Mouse (Mus musculus): Measurements from ENCODE around the gene Nkpd1. TPM values are rescaled to one million over a fixed set of nuclear protein-coding genes. Genes with fewer than 3 reads are reported as not detected.

Gene Nkpd1
- total RNA-seq, 2 experiments from 2014 or later = 0.17 TPM; not detected in 1

DNA sequence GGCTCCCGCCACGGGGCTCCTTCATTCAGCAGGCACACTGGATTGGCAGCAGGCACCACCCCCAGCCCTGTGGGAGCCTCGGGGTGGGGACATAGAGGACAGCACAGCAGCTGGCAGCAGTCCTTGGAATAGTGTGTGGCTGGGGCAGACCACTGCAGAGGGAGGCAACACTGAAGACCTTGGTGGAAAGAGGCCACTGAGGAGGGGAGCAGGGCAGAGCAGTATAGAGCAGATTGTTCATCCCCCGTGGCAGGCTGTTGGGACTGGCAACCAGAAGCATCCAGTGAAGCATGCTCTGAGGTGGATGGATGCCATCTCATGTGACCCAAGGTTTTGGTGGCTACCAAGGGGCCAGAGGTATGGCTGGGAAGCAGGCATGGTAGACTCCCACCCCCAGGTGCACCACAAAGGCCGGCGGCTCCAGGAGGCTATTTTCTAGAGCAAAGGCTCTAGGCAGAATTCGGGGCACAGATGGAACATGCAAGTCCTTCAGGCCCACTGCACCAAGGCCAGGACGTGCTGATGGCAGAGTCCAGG is 24.6 kb downstream of the Nkpd1 start:
- no peak for DNase-seq (ENCODE audit: low spot score in 2 of 2)

DNA sequence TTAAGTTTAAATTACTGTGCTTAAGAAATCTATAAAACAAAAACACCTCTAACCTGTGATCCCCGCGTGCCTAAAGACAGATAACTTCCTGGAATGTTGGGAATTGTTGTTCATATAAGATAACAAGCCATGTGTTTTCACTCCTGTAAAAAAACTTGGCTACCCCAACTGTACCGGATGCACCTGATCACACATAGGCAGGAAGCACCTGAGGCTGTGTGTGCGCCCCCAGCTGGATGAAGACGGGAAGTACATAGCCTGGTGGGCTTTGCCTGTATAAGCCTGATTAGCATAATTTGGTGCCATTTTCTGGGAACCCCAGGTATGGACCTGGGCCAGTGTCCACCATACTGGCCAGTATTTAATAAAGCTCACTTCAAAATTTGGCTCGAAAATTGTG is 25.9 kb downstream of the Nkpd1 start:
- DNase-seq (ENCODE audit: low spot score in 2 of 2) = no peak

DNA sequence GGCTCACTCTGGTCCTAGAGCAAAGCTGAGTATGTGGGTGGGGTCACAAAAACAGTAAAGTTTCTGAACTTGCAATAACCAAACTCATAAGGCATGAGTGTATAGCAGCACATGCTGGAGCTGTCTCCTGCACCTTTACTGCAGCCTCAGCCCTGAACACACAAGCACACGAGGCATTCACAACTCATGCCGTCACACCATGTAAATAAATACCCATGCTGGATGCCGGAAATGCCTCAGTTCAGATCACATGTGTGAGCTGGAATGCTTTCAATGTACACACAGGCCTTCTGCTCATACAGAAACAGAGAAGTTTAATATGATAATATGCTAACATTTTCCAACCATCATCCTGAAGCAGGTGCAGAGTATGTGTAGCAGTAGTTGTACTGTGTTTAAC is 28.4 kb downstream of the Nkpd1 start:
- no peak for DNase-seq (ENCODE audit: low spot score in 2 of 2)

DNA sequence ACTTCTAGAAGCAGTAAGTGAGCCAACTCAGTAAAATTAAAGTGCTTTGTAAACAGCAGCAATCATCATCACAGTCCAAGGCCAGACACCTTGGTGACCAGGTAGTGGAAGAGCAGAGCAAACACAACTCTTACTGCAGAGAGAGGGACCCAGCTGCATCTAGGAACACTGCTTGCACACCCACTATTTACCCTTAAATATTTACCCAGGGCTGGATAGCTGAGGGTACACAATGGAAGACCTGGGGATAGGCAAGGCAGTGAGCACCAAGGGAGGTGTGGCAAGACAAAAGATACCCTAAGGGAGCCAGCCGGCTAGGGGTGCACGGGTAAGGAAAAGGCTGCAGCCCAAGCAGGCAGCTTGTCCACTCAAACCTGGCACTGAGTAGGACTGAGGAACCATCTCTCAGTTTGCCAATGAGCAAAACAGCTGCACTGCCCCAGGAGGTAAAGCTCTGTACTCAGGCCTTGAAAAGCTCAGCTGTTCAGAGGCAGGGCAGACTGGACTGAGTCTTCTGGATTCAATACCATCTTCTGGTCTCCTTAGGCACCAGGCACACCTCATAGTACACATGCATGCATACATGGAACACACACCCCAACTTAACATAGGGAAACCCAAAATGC is 29.8 kb downstream of the Nkpd1 start:
- DNase-seq (ENCODE audit: low spot score in 2 of 2) = no peak

DNA sequence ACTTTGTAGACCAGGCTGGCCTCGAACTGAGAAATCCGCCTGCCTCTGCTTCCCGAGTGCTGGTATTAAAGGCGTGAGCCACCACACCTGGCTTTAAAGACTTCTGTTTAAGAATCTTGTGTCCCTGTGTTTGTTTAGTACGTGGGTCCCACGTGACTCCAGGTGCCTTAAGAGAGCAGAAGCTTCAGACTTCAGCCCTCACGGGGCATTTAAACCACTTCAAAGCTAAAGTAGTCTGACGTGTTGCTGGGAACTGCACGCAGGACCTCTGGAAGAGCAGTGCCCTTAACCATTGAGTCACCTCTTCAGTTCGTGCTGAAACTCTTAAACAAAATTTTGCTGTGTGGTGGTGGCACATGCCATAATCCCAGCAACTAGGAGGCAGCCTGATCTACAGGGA is 31.8 kb downstream of the Nkpd1 start:
- no peak for DNase-seq (ENCODE audit: low spot score in 2 of 2)

DNA sequence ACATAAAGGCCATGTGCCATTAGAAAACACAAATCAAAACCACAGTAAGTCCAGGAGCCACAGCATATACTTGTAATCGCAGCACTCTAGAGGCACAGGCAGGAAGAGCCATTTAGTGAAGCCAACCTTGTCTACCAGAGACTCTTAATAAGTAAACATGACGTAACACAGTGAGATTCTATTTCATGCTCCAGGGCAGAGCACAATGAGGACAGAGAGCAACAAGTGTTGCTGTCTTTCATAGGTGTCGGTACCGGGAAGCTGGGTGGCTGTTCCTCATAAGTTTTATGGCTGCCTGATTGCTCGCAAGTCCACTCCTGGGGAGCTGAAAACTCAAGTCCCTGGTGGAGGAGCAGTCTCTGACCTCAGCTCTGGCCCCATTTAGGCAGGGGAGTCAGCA is 34.0 kb downstream of the Nkpd1 start:
- no peak for DNase-seq (ENCODE audit: low spot score in 2 of 2)

DNA sequence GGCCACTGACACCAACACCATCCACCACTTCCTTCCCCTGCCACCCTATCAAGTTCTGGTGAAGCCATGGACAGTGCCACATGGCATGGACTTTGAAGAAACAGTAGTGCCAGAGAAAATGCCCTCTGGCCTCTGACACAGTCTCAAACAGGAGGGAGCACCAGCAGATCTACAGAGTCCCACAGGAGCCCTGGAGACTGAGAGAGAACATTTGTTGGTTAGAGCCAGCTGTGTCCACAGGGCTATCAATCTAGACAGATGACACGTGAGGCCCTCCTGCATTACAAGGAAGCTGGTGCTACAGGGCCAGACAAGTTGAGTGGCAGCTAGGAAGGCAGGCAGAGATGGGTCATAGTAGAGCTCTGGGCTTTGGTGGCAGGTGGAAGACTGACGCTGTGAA is 34.8 kb downstream of the Nkpd1 start:
- DNase-seq (ENCODE audit: low spot score in 2 of 2) = no peak

DNA sequence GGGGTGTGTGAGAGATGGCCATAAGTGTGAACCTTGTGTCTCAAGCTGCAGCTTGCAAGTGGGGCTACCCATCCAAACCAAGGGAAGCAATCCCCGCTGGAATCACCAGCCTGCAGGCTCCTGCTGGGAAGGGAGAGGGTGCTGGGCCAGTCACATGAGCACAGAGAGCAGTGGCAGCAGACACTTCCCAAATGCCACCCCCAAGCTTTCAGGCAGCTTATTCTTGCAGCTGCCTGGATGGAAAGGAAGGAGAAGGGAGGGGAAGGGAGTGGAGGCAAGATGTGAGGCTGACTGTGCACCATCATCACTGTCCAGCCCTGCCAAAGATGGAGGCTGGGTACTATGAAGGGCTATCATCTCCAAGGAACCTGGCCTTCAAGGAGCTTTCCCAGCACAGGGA is 36.5 kb downstream of the Nkpd1 start:
- no peak for DNase-seq (ENCODE audit: low spot score in 2 of 2)

DNA sequence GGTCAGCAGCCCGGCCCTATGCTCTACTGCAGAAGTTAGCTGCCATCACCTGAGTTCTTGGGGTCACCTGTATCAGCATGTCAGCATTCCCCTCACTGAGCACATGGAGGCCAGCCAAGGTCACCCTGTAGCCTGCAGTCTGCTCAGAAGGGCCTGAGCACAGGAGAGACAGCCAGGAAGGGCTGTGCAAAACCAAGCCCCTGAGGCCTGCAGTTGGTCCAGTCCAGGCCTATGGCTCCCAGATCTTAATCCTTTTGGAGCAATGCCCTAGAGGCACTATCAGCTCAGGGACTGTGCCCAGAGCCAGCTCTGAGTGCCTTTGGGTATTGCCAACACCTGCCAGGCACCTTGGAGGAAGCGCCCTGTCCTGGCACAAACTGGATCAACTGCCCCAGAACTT is 39.4 kb downstream of the Nkpd1 start:
- no peak for DNase-seq (ENCODE audit: low spot score in 2 of 2)

DNA sequence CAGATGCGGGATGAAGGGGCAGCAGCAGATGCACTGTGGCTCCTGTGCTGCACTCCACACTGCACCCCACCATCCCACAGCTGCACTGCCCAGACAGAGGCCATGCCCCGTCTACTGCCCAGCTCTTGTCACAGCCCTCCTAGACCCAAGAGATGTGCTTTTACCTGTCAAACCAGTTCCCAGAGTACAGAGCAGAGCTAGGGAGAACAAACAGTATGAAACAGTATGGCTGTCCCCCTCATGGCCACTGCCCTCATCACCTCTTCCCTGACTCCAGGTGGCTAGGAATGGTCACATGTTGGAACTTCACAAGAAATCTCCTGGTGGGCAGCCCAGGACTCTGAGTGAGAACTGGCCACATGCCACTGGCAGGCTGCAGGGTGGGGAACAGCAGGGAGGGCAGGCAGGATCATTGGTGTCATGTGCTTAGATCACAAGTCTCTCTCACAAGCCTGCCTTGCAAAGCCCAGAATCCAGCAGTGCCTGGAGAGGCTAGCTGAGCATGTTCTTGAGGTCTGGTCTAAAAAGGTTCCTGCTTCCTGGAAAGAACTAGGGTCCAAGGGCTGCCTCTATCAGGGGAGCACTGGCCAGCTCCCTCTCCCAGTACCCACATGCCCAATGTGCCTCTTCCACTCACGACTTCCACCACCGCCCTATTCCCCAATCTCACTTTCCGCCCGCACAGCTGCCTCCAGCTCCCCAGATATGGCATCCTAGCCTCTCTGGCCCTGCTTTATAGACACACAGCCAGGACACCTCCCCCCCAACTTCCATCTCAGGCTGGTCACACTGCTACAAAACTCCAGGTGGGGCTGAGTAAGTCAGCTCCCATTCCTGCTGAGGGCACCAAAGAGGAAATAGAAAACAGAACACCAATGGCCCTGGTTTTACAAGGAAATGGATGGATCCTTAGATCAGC is 40.6 kb downstream of the Nkpd1 start:
- no peak for DNase-seq (ENCODE audit: low spot score in 2 of 2)

DNA sequence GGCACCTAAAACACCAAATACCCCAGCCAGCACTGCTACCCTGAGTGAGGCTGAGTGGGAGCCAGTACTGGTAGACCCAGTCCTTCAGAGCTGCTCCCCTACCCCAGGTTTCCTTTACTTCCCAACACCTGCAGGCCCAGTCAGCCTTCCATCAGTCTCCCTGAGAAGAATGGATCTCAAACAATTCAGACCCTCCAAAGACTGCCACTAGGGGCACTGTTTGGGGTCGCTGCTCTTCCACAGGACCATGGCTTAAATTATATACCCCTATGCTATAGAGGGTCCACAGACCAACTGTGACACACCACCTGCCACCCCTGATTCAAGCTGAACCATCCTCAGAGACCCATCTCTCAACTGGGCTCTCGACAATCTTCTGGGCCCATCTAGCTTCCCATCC is 41.3 kb downstream of the Nkpd1 start:
- DNase-seq (ENCODE audit: low spot score in 2 of 2) = no peak

DNA sequence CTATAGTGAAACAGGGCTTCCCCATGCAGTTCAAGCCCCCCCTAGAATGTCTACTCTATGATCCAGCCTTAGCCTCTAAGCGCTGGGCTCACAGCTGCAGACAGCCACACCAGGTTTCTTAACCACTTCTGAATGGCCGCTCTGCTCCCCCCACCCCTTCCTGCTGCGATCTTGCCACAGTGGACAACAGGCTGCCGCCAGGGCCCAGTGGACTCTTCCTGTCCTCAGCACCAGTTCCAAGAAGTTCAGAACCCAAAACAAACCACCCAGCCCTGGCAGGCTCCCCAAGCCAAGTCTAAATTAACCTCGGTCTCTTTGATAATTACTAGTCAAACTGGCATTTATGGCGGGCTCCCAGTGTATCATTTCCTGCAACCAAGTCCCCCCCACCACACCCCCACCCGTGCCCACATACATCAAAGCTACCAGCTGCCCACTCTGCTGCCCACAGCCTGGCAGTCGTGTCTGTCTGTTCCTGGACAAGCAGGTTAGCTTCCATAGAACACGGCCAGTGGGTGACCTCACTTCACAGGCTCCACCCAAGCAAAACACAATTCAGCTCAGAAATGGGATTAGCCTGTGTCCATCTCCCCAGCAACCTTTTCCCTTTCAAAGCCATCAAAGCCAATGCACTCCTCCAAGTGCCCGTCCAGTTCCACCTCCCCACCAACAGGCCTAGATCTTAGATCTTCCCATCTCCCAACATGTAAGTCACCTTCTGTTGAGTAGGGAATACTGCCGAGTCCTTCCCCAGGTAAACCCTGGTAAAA is 43.0 kb downstream of the Nkpd1 start:
- no peak for DNase-seq (ENCODE audit: low spot score in 2 of 2)

DNA sequence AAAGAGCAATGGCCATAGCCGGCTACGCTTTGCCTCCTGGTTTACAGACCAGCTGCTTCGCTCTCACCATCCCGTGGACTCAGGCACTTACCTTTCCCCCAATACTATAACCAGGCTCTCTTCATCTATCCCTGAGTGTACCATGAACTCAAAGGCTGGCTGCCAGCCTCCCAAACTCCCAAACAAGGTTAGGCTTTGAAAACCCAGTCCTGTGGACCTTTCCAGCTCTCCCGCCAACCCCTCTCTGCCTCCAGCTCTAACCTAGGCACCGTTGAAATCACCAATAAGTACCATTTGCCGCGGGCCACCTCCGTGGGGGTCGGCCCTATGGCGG is 43.8 kb downstream of the Nkpd1 start:
- no peak for DNase-seq (ENCODE audit: low spot score in 2 of 2)

DNA sequence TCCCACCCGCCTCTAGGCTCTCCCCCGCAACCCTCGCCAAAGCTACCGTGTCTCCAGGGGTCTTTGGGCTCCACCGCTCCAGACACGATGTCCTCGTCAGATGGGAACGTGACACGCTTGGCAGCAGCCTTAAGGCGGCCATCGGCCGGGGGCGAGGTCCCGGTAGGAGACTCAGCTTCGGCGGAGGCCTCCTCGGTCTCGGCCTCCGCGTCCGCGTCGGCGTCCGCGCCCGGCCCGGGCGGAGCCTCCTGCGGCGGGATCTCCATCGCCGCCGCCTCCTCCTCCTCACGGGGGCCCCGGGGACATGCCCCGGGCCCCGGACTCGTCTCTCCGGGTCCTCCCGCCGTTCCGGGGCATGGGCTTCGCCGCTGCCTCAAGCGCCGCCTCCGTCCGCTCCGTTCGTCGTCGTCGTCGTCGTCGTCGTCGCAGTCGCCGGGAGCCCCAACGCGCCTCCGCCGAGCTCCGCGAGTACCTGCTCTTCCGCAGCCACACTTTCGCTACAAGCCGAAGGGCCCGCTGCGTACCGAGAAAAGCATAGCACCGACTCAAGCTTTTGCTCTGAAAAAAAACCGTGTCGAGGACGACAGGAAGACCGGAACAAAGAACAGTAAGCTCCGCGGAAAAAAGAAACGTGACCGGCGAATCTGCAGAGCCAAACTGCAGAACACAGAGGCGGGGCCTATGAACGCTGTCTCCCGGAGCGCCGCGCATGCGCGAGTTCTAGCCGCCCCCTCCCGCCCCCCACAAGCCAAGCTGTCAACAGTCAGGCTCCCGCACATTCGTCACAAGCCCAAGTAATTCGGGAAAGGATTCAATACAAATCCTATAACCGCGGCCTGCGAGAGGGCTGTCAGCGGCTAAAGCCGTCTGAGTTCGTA is 44.4 kb downstream of the Nkpd1 start:
- peak; percentile 88 for DNase-seq (ENCODE audit: low spot score in 2 of 2)

DNA sequence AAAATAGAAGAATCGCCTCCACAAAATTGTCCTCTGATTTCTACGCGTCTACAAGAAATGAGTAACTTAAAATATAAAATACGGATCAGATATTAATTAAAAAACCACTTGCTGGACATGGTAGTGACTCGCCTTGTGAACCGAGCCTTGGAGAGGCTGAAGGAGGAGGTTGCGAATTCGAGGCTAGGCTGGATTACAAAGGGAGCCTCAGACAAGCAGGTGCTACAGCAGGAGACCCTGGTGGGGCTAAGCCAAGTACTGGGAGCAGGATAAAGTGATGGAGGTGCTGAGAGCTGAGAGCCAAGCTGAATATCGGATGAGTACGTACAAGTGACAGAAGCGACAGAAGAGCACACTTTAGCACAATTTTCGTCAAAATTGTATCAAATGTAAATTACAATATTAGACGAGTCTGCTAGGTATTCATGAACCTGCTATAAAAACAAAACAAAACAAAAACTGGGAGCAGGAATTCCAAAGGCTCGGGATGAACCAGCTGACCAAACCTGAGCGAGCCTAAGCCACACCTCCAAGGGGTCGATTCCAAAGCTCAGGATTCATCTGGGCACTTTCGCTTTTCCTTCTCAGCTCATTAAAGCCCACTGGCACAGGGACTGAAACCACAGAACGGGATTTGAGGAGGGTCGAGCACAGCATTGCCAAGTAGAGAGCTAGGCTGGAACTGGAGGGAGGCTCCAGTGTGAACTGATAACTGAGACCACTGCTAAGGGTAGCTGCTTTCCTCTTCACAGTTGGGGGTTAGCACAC is 45.2 kb downstream of the Nkpd1 start, which contains the start of gene Ppp1r37:
Gene Ppp1r37 (minus strand): TSS at position 434 of the 768 bp plus-strand sequence.
- DNase-seq (ENCODE audit: low spot score in 2 of 2) = no peak

DNA sequence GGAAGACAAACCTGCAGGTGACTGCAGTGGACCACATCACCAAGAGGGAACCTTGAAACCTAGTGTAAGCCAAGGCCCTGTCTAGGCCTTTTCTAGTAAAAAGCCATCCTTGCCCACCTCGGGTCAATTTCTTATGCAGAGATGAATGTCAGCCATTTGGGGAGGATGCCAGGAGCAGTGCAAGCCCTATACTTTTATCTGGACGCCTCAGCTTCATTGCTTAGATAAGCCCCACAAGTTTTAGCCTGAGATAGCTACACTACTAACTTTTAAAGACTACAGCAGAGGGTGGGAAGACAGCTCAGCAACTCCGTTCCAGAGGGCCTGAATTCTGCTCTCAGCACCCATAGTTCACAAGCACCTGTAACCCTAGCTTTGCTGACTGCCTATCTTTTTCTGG is 46.2 kb downstream of the Nkpd1 start:
- DNase-seq (ENCODE audit: low spot score in 2 of 2) = no peak

DNA sequence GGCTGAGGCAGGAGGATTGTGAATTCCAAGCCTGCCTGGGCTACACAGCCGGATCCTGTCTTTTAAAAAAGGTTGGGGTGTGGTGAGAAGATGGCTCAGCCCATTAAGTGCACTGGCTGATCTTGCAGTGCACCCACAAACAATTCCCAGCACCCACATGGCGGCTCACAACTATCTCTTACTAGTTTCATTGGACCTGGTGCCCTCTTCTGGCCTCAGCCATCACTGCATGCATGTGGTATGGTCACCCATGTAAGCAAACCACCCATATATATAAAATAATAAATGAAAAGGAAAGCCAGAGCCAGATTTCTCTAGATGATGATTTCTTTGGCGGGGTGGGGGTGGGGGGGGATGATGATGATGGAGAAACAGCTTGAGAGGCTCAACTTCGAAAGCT is 46.8 kb downstream of the Nkpd1 start:
- DNase-seq (ENCODE audit: low spot score in 2 of 2) = no peak

DNA sequence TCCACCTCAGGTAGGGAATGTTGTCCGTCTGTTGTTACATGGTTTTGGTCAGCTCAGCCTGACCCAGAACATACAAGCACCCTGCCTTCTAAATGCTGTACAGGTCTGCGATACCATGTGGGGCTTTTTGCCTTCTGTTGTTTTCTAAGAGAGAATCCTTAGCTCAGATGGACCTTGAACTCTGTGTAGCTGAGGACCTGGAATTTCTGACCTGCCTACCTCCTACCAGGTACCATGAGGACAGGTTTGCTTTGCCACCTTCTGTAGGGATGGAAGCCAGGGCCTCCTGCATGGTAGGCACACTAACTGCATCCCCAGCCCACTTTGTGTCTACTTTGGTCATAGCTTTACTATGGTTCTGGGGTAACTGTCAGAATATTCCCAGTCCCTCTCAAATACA is 48.2 kb downstream of the Nkpd1 start:
- no peak for DNase-seq (ENCODE audit: low spot score in 2 of 2)

DNA sequence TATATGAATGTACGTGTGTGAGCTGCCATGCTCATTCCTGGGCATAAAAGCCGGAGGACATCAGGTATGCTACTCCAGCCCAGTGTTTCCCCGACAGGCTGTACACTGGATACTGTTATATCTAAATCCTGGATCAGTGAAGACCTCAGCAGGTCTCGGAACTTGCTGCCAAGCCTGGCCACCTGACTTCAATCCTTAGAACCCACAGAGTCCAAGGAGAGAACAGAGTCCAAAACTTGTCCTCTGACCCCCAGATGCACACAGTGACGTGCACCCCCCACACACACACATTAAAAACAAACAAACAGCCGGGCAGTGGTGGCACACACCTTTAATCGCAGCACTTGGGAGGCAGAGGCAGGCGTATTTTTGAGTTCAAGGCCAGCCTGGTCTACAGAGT is 49.8 kb downstream of the Nkpd1 start:
- DNase-seq (ENCODE audit: low spot score in 2 of 2) = no peak

DNA sequence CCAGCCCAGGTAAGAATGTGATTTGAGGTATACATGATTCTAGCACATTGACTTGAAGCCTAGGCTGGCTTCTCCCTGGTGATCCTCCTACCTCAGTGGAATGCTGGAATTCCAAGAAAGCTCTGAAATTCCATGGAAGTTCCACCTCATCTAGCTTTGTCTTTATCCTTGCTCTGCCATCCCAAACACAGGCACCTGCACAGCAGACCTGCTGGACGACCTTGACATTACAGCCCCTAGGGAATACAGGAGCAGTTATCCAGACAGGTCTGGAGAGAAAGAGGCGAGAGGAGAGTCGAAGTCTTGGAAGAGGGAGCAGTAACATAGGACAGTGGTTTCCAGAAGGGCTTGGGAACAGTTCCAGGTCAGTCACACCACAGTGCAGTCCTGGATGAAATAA is 52.0 kb downstream of the Nkpd1 start:
- DNase-seq (ENCODE audit: low spot score in 2 of 2) = no peak
